Mouse (Mus musculus): ENCODE results near the gene Tex52.

Gene Tex52

GRCm38 (mm10) chr6:128425046-128425445 is 49.8 kb downstream of the Tex52 start:
- no peak for DNase-seq (ENCODE audit: extremely low spot score, low read depth, low spot score)

GRCm38 (mm10) chr6:128427571-128427970 is 52.3 kb downstream of the Tex52 start:
- DNase-seq (ENCODE audit: extremely low spot score, low read depth, low spot score) = no peak

GRCm38 (mm10) chr6:128429300-128429699 is 54.0 kb downstream of the Tex52 start:
- no peak for DNase-seq (ENCODE audit: extremely low spot score, low read depth, low spot score)

- DNase-seq (ENCODE audit: extremely low spot score, low read depth, low spot score) = no peak
Measured at GRCm38 (mm10) chr6:128429826-128430225, 54.6 kb downstream of the Tex52 start.

GRCm38 (mm10) chr6:128432356-128432915 is 57.2 kb downstream of the Tex52 start:
- no peak for DNase-seq (ENCODE audit: extremely low spot score, low read depth, low spot score)

GRCm38 (mm10) chr6:128433566-128433965 is 58.3 kb downstream of the Tex52 start:
- no peak for DNase-seq (ENCODE audit: extremely low spot score, low read depth, low spot score)
